Mouse (Mus musculus): ENCODE data around the gene Npas3. TPM values are rescaled to one million over a fixed set of nuclear protein-coding genes. Genes with fewer than 3 reads are reported as not detected.

The Npas3 gene
- polyA plus RNA-seq, 1 experiment: 10.2 TPM

DNA sequence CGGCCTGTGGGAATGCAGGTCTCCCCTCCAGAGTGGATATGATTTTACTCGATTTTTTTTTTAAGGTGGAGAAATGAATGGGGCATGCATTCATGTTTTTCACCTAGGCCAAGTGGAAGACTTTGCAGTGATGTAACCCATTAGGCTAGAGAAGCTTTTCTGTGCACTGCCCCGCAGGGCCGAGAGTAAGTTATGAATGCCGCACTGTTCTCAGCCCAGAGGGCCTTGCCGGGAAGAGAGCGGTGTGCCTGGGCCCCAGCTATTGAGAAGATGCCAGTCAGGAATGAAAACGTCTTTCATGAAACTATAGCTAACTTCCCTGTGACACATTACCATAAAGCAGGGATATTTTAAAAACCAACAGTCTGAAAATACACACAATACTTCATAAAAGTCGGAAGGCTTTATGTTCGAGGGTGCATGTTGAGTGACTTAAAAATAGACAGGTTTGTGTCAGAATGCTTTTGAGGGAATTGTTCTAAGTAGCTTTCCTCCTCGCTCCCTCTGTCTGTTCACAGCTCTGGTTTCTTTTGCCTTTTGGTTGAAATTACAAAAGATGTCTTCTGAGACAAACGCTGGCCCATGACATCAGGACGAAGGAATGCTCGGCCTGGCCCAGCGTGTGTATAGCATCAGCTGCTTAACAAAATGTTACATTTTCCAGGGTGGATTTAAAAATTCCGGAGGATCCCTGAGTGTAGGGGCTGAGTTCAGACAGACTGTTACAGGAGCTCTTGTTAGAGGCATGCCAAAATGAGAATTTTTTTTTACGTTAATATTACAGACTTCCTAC lies 44.2 kb downstream of the Npas3 start:
- DNase-seq (ENCODE audit: extremely low spot score in 1 of 2, low spot score in 1 of 2): peak in 1 of 2 experiments; percentile 34

DNA sequence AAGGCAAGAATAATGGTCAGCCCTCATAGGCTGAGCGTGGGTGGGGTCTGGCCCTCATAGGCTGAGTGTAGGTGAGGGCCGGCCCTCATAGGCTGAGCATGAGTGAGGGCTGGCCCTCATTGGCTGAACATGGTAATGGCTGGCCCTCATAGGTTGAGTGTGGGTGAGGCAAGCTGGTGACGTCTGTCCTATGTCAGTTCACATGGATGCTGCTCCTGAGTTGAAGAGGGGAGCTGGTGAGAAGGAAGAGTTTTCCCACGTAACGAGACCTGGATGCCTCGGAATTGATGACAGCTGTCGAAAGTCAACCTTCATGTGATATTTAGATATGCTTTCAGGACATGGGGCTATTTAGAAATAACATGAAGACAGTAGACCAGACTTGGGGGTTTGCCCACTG lies 45.5 kb downstream of the Npas3 start:
- no peak for DNase-seq (ENCODE audit: extremely low spot score in 1 of 2, low spot score in 1 of 2)

DNA sequence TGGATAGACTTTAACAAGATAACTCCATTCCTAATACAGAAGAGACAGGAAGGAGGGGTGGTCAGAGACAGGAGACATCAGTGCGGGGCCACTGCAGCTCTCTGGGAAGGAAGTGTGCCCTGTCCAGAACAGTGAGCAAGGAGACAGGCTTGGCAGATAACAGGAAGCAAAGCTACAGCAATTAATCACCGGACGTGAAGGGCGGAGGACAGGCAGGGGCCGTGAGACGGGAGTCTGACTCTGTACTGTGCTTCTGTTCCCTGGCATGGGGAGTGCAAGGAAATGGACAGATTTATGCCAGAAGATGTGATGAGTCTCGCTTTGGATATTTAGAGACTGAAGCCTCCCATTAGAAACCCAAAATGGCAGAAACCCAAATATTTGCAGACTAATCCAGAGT lies 47.3 kb downstream of the Npas3 start:
- DNase-seq (ENCODE audit: extremely low spot score in 1 of 2, low spot score in 1 of 2): no peak

DNA sequence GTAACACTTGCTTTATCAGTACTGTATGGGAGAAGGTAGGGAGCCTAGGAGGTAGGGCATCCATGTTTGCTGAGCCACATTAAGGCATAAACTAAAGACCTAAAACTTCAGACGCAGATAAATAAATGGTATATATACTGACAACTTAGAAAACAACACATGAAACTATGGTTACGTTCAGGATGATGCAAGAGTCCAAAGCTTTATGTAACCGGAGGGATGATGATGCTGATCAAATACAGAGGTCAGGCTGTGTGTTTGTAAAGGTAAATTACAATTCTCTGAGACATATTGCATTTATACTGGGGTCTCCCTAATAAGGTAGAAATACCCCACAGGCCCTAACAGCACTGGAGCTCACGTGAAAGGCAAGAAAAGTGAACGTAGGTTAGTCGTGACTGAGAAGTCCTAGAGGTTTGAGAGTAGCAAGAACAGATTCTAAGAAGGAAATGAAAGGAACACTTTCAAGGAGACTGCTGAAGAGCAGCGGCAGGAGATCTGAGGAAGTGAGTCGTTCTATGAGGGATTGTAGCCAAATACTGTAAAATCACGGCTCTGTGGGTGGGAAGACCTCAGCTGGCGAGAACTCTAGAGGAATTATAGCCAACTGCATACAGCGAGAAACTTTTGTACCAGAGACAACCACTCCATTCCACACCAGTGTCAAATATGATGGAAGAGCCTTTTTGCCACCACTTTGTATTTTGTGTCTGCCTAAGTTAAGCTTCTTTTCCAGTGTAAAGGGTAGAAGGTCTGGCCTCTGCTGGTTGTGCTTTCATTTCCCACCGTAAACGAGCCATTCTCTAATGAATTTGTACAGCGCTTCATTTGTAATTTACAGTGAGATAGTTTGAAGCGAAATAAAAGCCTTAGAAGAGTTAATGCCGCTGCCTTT lies 49.7 kb downstream of the Npas3 start:
- peak in 1 of 2 experiments; percentile 45 for DNase-seq (ENCODE audit: extremely low spot score in 1 of 2, low spot score in 1 of 2)

DNA sequence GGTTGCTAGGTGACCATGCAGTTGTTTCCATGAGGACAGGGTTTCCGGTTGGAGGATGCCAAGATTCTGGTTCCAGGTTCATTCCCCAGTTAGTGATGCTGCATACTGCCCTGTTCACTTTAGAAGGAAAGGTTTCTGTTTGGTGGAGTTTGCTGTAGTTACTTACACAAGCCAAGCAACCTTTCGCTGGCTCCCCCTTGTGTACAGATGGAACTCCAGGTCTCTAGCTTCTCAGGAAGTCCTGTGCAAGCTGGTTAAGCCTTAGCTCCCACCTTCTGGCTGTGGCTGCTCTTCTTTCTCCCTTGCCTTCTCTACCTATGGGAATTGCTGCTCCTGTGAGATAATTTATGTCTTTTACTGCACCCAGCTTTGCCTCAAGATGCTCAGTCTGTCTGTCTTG lies 52.5 kb downstream of the Npas3 start:
- peak; percentile 13 to 58 for DNase-seq (ENCODE audit: extremely low spot score in 1 of 2, low spot score in 1 of 2)

DNA sequence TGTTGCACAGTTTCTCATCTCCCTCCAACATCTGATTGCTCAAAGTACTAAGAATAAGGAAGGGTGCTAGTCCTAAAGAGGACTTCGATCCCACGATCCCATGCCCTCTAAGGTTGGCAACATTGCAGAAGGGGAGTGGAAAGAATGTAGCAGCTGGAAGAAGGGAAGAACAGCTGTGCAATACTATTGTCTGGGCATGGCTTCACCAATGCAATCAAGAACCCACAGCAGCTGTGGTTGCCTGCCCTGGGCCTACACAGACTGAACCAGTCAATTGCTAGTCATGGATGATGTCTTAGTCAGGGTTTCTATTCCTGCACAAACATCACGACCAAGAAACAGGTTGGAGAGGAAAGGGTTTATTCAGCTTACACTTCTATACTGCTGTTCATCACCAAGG lies 53.7 kb downstream of the Npas3 start:
- no peak for DNase-seq (ENCODE audit: extremely low spot score in 1 of 2, low spot score in 1 of 2)

DNA sequence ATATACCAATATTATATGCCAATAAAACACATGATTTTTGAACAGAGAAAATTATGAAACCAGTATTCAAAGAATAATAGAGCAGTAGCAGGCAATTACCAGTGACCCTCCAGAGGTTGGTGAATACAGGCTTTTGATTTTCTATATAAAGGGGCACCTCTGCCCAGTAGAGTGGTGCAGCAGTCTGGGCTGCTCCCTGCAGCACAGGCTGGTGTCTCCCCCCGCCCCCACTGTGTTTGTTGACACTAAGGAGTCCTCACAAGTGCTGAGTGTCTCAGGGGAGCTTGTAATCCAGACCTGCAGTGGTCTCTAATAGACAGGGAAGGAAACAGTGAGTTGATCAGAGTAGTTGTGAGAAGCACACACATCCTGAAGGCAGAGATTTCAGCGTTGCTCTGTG lies 68.2 kb downstream of the Npas3 start:
- DNase-seq (ENCODE audit: extremely low spot score in 1 of 2, low spot score in 1 of 2): no peak

DNA sequence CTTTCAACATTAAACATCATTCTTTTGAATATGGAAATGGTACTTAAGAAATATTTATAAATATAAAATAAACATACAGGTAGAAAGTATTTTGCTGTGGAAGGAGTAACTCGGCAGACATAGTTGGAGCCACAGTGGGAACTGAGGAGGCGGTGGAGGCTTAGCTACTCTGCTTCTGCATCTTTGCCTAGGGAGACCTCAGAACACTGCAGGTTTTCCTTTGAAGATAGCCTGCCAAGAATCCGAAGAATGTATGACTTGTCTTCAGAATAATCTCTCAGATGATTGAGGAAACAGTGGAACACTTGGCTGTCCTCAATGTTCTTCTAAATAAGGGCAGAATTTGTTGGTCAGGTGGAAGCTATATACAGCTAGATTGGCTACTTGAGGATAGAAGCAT lies 69.3 kb downstream of the Npas3 start:
- DNase-seq (ENCODE audit: extremely low spot score in 1 of 2, low spot score in 1 of 2): no peak

DNA sequence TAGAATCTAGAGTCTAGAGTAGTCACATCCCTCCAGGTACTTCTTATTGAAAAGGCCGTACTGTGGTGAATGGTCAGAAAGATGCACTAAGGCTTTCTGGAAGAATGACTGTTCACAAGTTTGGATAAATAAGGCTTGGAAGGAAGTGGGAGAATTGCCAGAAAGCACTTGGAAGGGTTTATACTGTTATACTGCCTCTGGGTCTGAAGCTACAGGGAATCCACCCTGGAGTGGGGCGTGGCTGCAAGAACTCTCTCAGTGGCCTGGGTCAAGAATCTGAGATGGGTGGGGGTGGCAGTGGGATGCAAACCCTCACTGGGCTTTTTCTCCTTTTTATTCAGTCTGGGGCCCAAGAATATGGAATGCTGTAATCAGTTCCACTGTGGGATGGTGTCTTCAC lies 72.0 kb downstream of the Npas3 start:
- DNase-seq (ENCODE audit: extremely low spot score in 1 of 2, low spot score in 1 of 2): no peak

DNA sequence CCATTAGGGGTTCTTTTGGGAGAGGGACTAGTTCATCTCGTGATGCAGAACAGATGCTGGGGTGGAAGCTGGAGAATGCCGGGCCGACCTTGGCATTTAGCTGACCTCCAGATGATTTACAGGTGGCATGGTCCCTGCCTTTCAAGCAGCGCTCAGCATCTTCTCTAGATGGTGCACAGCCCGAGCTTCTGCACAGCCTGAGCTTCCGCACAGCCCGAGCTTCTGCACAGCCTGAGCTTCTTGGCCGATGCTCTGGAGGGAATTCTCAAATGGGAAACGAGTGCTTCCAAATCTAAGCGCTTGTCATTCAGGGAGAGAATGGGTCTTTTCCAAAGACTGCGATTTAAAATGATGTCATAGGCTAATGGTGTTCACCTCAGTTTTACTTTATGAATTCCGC lies 72.5 kb downstream of the Npas3 start:
- DNase-seq (ENCODE audit: extremely low spot score in 1 of 2, low spot score in 1 of 2): no peak

DNA sequence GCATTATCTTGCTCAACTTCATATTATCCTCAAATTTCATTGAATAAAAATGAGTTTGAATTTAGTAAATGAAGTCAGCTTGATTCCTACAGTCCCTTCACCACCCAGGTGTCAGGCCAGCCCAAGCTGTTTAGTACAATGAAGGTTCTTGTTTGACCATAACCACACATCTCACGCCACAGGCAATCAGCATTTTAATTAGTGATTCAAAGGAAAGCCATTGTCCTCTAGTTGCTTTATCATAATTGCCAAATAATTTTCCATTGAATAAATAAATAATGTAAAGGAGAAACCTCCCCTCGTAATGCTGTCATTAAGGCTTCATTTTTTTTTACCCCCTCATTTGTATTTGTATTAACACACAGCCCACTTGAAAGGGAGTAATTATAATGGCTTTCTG lies 73.5 kb downstream of the Npas3 start:
- no peak for DNase-seq (ENCODE audit: extremely low spot score in 1 of 2, low spot score in 1 of 2)

DNA sequence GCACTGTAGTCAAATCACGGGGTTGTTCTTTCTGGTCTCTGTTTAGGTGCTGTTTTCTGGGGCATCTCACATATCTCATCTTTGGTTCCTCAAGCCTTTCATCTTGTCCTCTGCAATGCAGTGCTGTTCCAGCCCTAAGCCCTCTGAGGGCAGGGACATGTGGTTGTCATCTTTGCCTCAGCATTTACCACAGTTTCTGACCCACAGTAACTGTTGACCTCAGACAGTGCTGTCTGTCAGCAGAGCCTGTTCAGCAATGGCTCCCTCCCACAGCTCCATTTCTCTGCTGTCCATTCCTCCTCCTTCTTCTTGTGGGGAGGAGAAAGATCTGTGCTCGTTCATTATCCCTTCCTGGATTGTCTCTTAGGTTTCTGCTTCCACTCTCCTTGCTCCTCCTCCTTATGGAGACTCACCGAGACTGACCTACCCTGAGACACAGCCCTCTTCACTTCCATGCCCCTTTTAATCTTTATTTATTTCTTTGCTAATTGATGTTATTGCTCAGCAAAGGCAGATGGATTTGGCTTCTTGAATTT lies 79.2 kb downstream of the Npas3 start:
- no peak for DNase-seq (ENCODE audit: extremely low spot score in 1 of 2, low spot score in 1 of 2)

DNA sequence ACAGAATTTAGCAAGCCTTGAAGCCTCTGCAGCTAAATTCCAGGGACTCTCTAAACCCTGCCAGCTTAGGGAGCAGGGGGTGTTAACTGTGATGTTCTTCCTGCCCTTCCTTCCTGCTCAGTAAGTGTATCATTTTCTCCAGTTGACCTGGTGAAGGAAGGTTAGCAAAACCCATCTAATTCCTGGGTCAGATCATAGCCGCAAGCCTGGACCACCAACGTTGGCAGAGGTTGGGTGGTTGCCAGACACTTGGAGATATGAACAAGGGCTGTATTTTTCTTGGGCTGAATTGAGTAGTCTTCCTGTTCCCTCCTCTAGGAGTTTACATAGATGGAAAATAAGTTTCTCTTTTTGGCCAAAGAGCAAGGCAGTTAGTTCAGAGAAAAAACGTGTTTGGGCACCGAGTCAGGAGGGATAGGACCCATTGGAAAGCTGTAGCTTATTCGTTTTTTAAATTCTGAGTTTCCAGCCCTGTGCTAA lies 79.8 kb downstream of the Npas3 start:
- no peak for DNase-seq (ENCODE audit: extremely low spot score in 1 of 2, low spot score in 1 of 2)

DNA sequence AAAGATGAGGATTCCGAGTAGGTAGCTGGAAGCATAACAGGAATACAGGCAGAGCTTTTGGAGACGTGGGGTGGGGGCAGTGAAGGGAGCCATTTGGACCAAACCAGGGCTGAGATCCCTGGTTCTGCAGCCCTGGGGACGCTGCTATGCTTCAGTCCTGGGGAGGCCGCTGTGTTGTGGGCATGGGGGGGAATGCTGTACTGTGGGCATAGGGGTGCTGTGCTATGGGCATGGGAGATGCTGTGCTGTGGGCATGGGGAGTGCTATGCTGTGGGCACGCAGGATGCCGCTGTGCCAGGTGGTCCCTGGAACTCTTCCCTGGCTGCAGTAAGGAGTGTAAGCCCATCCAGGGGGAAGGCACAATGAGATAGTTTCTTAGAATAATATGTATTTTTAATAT lies 81.7 kb downstream of the Npas3 start:
- no peak for DNase-seq (ENCODE audit: extremely low spot score in 1 of 2, low spot score in 1 of 2)

DNA sequence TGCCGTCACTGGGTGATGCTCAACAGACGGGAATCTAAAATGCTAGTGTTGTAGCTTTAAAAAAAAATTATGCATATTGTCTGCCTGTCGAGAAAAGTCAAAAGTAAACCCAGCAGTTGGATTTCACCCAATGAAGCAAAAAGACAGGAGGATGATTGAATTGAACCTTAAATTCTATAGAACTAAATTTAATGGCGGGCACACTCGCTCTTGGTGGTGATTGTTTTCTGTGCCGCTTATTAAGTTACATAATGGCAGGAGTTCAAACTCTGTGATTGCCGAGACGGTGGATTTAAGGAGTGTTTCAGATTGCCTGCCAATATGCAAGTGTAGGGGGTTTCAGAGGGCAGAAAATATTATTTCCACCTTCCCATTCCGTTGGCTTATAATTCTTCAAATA lies 82.9 kb downstream of the Npas3 start:
- DNase-seq (ENCODE audit: extremely low spot score in 1 of 2, low spot score in 1 of 2): no peak

DNA sequence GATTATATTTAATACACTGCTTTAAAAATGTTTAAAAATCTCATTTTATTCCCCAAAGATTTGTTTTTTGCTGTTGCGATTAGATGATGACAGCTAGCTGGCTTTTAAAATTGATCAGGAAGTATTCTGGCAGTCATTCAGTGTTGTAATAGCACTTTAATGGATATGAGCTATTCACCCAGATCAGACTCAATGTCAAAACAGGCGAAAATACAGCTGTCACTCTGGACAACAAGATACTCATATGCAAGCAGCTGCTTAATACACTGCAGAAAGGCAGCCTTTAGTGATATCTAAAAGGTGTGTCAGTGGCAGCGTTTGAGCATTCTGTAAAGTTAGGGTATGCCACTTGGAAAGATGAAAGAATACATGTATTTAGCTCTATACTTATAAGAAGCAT lies 83.3 kb downstream of the Npas3 start:
- DNase-seq (ENCODE audit: extremely low spot score in 1 of 2, low spot score in 1 of 2): no peak

DNA sequence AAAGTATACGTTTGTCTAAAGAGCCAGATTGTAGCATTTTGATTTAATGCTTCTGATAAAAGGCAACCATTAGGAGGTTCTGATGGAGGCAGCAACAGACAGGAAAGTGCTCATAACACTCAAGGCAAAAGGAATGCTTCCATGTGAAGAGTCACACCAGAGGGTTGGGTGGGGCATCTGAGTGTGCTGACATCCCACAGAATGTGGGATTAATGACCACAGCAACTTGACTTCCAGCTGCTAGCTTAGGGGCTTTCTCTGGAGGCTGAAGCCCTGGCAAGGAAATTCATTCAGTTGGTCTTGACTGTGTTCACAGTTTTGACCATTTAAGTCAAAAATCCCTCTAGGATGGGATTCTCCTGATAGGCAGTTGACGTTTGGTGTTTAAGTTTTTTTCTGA lies 84.8 kb downstream of the Npas3 start:
- no peak for DNase-seq (ENCODE audit: extremely low spot score in 1 of 2, low spot score in 1 of 2)

DNA sequence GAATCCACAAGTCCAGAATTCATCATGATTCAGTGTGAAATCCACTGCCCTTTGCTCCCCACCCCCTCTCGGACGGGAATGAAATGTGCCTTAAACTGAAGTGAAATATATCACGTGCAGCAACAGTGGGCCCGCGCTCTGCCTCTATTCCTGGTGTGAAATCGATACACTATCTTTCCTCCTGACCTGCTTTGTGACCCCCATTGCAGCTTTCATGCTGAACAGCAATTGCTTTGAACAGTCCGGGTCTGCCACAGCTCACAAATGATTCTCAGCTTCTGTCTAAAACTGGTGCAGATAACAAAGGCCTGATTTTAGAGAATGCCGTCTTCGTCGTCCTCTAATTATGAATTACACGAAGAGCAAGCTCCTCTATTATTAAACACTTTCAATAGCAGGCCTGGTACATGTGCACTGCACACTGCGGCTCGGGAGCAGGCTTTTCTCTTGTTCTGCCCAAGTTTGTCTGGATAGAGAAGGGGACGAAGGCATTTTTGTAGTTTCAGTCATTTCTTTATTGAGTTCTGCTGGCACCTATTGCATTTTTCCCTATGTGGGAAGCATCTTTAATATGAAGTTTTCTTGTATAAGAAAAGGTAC lies 90.0 kb downstream of the Npas3 start:
- DNase-seq (ENCODE audit: extremely low spot score in 1 of 2, low spot score in 1 of 2): no peak

DNA sequence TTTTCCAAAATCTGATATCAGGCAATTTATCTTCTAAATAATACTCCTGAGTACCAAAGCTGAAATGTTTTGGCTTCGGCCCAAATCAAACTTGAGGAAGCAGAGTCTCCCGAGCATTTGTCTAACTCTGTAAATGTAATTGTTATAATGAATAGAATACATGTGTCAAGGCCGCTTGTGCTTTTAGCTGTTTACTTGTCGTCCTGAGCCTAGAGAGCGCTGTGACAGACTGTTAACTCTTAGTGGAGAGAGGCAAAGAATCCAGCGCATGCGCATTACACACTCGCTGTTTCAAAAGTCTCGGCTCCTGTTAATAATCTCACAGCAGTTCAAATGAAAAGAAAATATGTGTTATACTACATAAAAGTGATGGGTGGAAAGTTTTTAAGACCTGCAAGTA lies 94.3 kb downstream of the Npas3 start:
- DNase-seq (ENCODE audit: extremely low spot score in 1 of 2, low spot score in 1 of 2): no peak

DNA sequence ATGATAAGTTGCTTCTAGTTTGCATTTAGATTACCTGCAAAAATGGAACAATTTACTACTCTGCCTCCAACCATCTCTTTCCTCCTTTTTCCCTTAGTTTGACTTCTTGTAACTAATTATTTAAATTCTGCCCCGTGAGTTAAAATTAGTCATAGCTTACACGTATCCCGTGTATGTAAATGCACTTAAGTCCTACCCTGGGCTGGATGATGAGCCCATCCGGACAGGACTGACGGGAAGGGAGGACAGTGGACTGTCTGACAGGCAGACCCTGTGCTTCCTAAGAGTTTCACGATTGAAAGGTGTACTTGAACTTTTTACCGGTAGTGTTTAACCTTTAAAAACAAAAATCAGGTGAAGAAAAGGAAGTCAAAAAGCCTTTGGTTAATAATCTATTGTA lies 103.4 kb downstream of the Npas3 start:
- DNase-seq (ENCODE audit: extremely low spot score in 1 of 2, low spot score in 1 of 2): no peak

DNA sequence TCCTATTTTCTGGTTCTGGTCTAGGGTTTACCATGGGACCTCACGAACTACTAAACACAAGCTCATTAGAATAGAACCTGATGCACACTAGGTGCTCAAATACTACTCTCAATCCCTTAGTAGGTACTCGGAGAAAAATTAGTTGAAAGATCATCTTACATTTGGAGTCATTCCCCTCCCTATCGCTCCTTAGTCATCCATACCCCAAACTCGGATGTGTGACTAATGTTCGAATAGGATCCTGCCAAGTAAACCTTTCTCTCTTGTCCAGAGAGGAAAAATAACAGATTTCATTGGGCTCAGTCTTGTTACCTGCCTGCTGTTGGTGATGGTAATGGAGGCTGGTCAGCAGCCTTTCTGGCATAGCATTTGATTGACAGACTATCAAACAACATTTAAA lies 117.3 kb downstream of the Npas3 start:
- DNase-seq (ENCODE audit: extremely low spot score in 1 of 2, low spot score in 1 of 2): no peak
